Mouse (Mus musculus) liver, postnatal 0 days (tissue): ENCODE results near the gene Fbxo22.

Source experiments
- CTCF ChIP-seq: sonication (generic); IDR thresholded peaks from 2 replicates; pipeline ENCODE4 v1.5.1; 2016; ENCODE audit warnings: antibody characterized with exemption, low read depth
- EP300 ChIP-seq: IDR thresholded peaks from 2 replicates; pipeline ENCODE4 v1.6.1; 2016; ENCODE audit warnings: antibody characterized with exemption, low read depth, mild to moderate bottlenecking

DNA sequence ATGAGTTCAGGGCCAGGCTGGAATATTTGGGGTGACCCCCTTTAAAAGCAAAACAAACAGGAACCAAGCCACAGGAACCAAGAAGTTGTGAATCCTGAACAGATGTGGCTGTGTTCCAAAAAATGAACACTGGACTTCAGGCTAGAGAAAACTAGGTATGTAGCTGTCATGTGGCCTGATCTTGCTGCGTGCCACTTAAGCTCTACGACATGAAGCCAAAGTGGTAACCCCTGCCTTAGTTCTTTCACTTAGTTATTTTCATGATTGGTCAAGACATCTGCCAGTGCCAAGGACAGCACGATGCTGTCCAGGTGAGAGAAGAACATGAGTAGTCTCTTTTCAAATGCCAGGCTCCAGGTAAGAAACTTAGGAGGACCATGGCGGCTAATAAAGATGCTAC, 38.2 kb downstream of the Fbxo22 start:
- TF ChIP-seq CTCF (no peak), EP300 (no peak)
